Mouse (Mus musculus): ENCODE measurements around the gene Fgl2.
"Not testable (repeated sequence)": the region's sequence is repeated elsewhere in the genome, so short reads cannot be mapped to it uniquely, and the experiment has no call there.

Fgl2 gene

GRCm38 (mm10) chr5:21372493-21373179 lies at the start of gene Fgl2:
Gene Fgl2 (plus strand): TSS chr5:21372642.
- no peak for DNase-seq (ENCODE audit: low spot score)

GRCm38 (mm10) chr5:21326494-21326893 lies 45.9 kb upstream of the Fgl2 start:
- peak; percentile 51 for DNase-seq (ENCODE audit: low spot score)

GRCm38 (mm10) chr5:21328560-21328959 lies 43.9 kb upstream of the Fgl2 start:
- no peak for DNase-seq (ENCODE audit: low spot score)

GRCm38 (mm10) chr5:21329672-21330665 lies 42.5 kb upstream of the Fgl2 start:
- no peak for DNase-seq (ENCODE audit: low spot score)

- no peak for DNase-seq (ENCODE audit: low spot score)
Measured at GRCm38 (mm10) chr5:21331656-21332055, 40.8 kb upstream of the Fgl2 start.

- DNase-seq (ENCODE audit: low spot score), result no peak
Measured at GRCm38 (mm10) chr5:21332119-21332518, 40.3 kb upstream of the Fgl2 start.

GRCm38 (mm10) chr5:21342265-21342664 lies 30.2 kb upstream of the Fgl2 start:
- DNase-seq (ENCODE audit: low spot score), result not testable (repeated sequence)

- DNase-seq (ENCODE audit: low spot score), result no peak
Measured at GRCm38 (mm10) chr5:21348366-21348765, 24.1 kb upstream of the Fgl2 start.

- no peak for DNase-seq (ENCODE audit: low spot score)
Measured at GRCm38 (mm10) chr5:21351678-21352077, 20.8 kb upstream of the Fgl2 start.

- DNase-seq (ENCODE audit: low spot score), result no peak
Measured at GRCm38 (mm10) chr5:21358648-21359047, 13.8 kb upstream of the Fgl2 start.

GRCm38 (mm10) chr5:21363343-21363742 lies 9.1 kb upstream of the Fgl2 start:
- DNase-seq (ENCODE audit: low spot score), result no peak

GRCm38 (mm10) chr5:21366338-21367053 lies 5.9 kb upstream of the Fgl2 start:
- DNase-seq (ENCODE audit: low spot score), result no peak

GRCm38 (mm10) chr5:21367514-21367913 lies 4.9 kb upstream of the Fgl2 start:
- DNase-seq (ENCODE audit: low spot score), result no peak

GRCm38 (mm10) chr5:21370218-21370947 lies 2.1 kb upstream of the Fgl2 start:
- no peak for DNase-seq (ENCODE audit: low spot score)

- no peak for DNase-seq (ENCODE audit: low spot score)
Measured at GRCm38 (mm10) chr5:21371920-21372319, 522 bp upstream of the Fgl2 start.

GRCm38 (mm10) chr5:21373180-21373518 lies 707 bp downstream of the Fgl2 start:
- no peak for DNase-seq (ENCODE audit: low spot score)

- DNase-seq (ENCODE audit: low spot score), result no peak
Measured at GRCm38 (mm10) chr5:21376935-21377334, 4.5 kb downstream of the Fgl2 start.

- no peak for DNase-seq (ENCODE audit: low spot score)
Measured at GRCm38 (mm10) chr5:21378397-21378796, 6.0 kb downstream of the Fgl2 start.

GRCm38 (mm10) chr5:21381986-21382385 lies 9.5 kb downstream of the Fgl2 start:
- DNase-seq (ENCODE audit: low spot score), result no peak

GRCm38 (mm10) chr5:21382678-21383077 lies 10.2 kb downstream of the Fgl2 start:
- DNase-seq (ENCODE audit: low spot score), result no peak

GRCm38 (mm10) chr5:21383392-21384251 lies 11.2 kb downstream of the Fgl2 start:
- DNase-seq (ENCODE audit: low spot score), result no peak

Measured in MN1 (cell line).